Mouse (Mus musculus): ENCODE data around the gene Zfp87.

Gene Zfp87

DNA sequence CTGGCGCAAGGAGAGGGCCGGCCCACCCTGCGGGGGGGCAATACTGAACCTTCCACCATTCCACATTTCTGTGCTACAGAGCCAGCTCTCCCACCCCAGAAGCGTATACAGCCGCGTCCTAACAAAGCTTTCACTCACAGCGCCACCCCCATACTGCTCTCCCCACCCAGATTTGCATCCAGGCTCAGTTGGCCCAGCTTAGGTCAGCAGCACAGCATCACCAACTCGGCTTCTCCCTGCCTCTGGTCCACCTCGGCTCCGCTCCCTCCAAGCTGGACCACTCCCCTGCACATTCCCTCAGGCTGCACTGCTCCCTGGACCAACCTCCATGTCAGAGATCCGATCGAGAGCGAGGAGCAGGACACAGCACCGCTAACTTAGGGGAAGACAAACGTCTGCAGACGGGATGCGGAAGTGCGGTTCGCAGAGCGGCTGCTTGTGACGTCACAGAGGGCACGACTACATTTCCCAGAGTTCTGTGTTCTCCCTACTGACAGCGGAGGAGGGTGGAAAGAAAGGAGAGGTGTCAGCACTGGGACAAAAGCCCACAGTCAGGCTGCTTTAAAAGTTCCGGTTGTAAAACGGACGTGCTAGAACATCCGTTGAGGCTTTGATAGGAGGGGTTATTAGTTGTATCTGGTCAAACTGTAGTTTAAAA lies at the start of gene Zfp87, which contains the start of gene Gm26965:
TSS of gene Zfp87 (minus strand) at position 425 of the 658 bp plus-strand sequence.
TSS of gene Gm26965 (minus strand) at position 399 of the 658 bp plus-strand sequence.
- DNase-seq (ENCODE audit: low read depth) = peak; percentile 94

DNA sequence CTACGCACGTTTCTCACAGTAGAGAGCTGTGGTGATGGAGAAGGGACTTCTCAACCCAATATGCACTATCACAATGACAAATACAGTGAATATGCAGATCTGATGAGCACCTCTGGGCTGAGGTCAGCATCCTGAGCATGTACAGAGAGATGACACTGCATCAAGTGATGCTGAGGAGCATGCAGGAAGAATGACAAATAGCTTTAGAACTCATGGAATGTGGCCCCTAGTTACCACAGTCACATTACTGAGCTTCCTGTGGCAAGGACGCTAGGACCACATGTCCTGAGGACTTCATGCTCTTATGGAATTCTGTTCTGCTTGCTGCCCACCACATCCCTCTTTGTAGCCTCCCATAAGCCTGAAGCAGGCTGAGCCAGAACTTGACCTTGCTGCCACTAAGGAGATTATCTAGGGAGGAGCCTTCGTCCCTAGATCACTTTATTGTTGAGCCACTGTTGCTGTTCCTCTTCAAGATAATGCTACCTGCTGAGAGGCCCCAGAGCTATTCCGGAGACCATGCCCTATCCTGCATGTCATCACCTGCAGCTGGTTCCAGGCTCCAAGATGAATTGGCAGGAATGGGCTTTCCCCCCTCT lies 46.7 kb upstream of the Zfp87 start:
- no peak for DNase-seq (ENCODE audit: low read depth)

DNA sequence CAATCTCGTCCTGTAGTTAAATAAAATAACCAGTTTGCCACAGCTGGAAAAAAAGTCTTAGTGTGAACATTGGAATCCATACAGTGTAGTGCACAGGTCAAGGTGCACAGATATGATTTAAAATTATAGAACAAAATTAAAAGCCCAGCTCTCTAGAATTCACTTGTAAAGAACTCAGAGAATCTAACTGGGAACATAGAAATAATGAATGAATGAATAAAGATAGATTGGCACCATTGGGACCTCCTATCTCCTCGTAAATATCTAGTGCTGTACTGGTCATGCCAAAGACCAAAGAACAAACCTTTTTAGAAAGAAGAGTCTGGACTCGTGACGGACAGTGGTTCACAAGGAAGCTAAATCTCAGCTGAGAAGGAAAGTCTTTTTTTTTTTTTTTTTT lies 27.8 kb upstream of the Zfp87 start, which contains the start of gene Zfp748:
TSS of gene Zfp748 (minus strand) at position 101 of the 400 bp plus-strand sequence.
- no peak for DNase-seq (ENCODE audit: low read depth)

DNA sequence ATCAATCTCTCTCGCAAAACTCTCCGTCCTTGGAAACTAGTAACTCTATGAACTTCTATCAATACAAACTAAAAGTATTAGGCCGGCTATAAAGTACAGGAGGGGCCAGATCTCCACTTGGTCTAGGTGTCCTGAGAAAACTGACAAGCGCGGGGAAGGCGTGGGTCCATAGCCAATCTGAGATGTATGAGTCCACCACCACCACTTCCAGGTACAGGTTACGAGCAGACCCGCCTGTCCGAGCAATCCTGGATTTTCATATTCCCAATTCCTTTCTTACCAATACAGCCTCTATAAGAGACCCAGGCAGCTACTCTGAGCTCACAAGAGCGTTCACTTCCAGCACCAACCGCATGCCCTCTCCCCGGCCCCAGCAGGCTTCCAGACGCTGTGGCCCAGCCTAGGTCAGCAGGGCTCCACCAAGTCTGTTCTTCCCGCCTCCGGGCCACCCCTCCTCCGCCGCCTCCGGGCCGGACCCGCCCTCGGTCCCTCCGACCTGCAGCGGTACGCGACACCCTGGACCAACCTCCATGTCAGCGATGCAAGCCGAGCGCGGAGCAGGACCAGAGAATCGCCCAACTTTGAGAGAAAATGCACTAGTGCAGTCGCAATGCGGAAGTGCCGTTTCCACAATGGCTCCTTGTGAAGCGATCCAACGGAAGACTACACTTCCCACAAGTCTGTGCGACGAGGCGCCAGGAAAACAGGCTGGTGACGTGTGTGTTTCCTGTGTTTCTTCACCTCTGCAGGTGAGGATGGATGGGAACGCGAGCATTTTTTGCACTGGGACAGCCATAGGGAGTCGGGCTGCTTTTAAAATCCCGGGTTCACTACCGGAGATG lies 26.7 kb upstream of the Zfp87 start:
- DNase-seq (ENCODE audit: low read depth) = peak; percentile 87

DNA sequence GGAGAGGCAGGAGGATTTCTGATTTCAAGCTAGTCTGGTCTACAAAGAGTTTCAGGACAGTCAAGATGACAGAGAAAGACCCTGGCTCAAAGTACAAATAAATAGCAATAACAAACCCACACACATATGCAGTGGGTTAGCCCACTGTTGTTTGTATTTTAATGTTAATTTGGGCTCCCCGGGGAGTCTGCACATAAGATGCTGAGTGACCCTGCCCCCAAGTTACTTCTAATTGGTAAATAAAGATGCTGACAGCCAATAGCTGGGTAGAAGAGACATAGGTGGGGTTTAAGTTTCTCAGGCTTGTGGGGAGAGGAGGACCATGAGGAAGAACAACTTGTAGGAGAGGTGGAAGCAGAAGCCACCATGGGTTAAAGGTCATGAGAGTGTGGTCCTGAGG lies 20.0 kb upstream of the Zfp87 start:
- no peak for DNase-seq (ENCODE audit: low read depth)

DNA sequence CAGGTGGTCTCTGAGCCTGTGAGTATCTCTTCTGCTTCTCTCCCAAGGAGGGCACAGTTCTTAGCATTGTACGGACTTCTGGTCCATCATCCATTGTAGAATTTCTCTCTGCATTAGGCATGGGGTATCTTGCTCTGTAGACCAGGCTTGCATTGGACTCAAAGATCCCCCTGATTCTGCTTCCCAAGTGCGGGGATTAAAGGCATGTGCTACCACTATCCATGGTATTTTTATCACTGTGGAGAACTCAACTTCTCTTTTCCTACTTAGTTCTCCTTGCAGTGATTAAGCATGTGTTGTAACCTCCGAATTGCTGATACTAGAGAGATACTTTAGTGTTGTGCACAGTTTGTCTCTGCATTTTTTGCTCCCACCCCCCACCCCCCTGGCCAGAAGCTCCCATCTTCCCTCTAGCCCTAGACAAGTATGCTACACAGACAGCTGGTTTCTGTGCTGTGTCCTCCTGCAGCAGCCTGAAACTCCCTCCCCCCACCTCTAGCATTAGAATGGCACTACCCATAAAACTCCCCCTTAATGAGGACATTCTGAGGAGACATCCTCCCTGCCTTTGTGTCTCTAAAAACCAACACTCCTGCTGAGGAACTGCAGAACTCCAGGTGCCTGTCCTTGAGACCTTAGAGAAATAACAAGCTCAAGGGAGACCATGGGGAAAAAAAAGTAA lies 1.2 kb upstream of the Zfp87 start:
- DNase-seq (ENCODE audit: low read depth) = no peak

DNA sequence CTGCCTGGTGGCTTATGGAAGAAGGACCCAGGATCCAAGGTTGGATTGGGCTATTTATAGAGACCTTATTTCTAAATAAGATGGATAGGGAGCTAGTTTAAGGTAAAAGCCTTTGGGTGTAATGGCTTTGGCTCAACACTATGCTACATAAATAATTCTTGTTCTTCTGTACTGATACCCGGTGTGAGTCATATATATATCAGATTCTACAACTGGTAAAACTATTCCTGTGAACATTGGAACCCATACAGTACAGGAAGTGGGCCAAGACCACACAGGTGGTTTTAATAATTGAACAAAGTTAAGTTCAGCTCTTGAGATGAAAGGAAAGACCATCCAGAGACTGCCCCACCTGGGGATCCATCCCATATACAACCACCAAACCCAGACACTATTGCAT lies 25.1 kb downstream of the Zfp87 start:
- DNase-seq (ENCODE audit: low read depth) = no peak

DNA sequence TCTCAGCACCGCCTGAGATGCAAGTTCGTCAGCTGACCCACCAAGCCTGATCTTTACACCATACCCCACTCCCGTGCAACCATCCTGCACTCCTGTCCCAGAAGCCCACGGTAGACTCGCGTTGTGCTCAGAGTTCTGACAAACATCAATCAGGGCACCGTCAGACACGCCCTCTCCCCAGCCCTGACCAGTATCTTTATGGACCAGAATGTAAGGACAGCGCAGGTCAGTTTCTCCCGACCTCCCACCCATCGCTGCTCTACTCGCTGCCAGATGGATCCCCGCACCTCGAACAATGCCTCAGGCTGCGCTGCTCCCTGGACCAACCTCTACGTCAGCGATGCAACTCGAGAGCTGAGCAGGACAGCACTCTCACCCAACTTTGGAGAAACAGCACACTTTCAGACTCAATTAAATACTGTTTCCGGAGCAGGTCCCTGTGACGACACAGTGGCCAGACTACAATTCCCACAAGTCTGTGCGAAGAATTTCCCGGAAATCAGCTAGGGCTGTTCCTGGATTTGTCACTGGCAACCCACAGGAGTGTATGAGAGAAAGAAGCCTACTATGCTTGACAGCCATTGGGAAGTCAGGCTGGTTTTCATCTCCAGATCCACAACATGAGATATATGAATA lies 25.8 kb downstream of the Zfp87 start, which contains the start of gene Zfp58:
TSS of gene Zfp58 (minus strand) at position 472 of the 636 bp plus-strand sequence.
- DNase-seq (ENCODE audit: low read depth) = peak; percentile 89

DNA sequence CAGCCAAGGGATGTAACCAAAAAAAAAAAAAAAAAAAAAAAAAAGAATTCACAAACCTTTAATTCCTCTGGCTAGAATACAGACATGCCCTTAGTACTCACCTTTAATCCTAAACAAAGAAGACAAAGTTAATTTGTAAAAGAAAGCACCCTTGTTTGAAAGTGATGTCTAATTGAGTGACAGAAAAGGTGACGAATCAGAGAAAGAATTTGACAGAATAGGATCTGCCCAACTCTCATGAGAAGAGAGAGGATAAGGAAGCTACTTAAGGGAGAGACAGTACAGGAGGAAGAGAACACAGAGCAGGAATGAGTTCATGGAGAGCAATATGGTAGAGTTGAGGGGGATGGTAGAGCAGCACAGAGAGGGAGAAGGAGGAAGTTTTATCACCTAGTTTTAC lies 30.3 kb downstream of the Zfp87 start:
- DNase-seq (ENCODE audit: low read depth) = no peak

DNA sequence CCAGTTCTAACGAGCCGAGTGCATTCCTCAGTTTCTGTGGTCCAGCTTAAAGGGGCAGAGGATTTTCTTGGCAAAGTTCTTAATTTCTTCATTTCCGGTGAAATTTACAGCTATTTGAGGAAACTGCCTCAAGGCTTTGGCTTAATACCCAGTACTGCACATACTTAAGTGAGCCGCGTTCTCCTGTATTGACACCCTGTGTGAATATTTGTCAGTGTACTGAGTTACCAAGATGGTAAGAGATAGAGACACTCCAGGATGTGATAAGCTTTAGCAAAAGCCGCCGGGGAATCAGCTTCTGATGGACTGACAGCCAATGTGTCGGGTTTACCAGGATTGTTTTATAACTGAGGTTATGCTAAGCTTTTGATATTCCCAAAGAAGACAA lies 41.6 kb downstream of the Zfp87 start:
- no peak for DNase-seq (ENCODE audit: low read depth)

DNA sequence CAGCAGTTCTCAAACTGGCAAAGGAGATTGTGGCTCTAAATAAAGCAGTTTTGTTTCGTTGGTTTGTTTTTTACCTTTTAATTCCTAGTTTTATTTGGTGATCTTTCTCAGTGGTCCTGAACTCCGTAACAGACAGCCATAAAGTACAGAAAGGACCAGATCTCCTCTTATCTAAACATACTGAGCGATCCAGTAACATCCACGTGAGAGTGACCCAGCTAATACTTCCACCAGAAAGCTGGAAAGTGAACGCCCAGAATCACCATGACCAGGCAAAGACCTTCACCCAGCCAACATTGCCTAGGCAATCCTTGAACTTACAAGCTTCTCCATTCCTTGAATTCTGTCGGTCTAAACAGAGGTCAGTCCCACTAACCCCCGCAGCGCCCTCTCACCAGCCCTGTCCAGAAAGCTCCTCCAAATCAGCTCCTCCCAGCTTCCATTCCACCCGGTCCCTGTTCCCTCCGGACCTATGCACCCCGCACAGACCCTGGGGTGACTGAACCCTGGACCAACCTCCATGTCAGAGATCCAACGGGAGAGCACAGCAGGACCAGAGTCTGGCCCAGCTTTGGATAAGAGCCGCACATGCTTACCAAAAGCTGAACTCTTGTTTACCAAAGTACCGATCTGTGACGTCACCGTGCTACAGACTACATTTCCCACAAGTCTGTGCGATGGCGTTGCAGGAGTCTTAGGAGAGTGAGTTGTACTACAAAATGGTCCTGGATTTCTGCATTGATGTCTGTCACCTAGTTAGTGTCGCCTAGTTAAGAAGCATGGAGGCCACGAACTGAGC lies 42.2 kb downstream of the Zfp87 start, which contains the start of gene Zfp874b:
TSS of gene Zfp874b (minus strand) at position 634 of the 799 bp plus-strand sequence.
- DNase-seq (ENCODE audit: low read depth) = peak; percentile 91

DNA sequence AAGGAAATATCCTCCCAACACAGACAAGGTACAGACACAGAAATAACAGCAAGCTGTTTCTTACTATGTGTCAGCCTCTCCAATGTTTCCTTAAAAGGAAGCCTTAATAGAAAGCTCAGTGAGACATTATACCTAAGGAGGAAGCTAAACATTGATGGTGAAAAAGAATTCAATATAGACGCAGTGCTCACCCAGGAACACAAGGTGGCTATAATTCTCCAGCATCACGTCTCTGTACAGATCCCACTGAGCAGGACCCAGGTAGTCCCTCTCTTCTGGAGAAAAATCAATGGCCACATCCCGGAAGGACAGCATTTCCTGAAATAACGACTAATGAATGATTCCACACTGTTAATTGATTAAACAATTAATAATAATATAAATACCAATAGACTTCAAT lies 44.4 kb downstream of the Zfp87 start:
- peak; percentile 25 for DNase-seq (ENCODE audit: low read depth)

DNA sequence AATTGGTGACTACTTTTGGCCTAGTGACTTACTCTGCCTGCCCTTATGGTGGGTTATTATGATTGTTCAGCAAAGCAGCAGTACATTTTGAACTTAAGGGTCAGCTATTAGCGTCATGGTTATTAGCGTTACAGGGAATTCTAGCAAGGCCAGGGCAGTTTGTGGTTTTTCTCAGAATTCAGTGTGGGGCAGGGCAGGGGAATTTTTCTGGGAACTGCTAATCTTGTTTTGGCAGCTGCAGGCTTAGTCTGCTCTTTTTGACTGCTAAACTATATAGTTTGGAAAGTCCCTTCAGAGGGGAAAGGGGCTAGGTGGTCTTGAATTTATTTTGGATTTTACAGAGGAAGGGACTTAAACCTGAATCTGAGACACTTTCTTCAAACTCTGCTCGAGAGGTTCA lies 56.7 kb downstream of the Zfp87 start:
- peak; percentile 11 for DNase-seq (ENCODE audit: low read depth)
